Mouse (Mus musculus): ENCODE measurements around the gene Atraid. TPM values are rescaled to one million over a fixed set of nuclear protein-coding genes. Genes with fewer than 3 reads are reported as not detected.

Atraid gene
- polyA plus RNA-seq, 1 experiment from 2014 or later, result 50.3 TPM

GRCm38 (mm10) chr5:31054261-31055215 is 6.4 kb downstream of the Atraid start, which contains the start of gene Cad:
Gene Cad, plus strand, starts transcription at chr5:31054780.
- H3K4me1 ChIP-seq (replicated peaks), result peaks cover 35% of the 10 kb centered on the region
- ATAC-seq (ENCODE audit: low read depth), result peak; percentile 97
- H3K9ac ChIP-seq, result peak within 1 kb of the TSS; percentile 90
- no peaks in the 10 kb centered on the region for H3K27me3 ChIP-seq
- peaks cover 32% of the 10 kb centered on the region for H3K36me3 ChIP-seq
- 1% methylated on average over 64 of the region's 64 CpGs for WGBS (ENCODE audit: insufficient replicate concordance)
- peak; percentile 94 for DNase-seq
- H3K9me3 ChIP-seq (replicated peaks), result no peaks in the 10 kb centered on the region
- H3K4me2 ChIP-seq, result peak within 1 kb of the TSS; percentile 100
- H3K27ac ChIP-seq, result peak within 1 kb of the TSS; percentile 76
- H3K4me3 ChIP-seq (replicated peaks), result peak within 1 kb of the TSS; percentile 78

- DNase-seq (no peak), ATAC-seq (ENCODE audit: low read depth) (no peak; the same call in 1 of the 2 replicates)
- H3K27ac ChIP-seq, result peak overlapping the region; percentile 76
Measured at GRCm38 (mm10) chr5:31055216-31056140, 7.4 kb downstream of the Atraid start.

GRCm38 (mm10) chr5:31069810-31070209 is 21.7 kb downstream of the Atraid start:
- no peak overlapping the region for H3K4me3 ChIP-seq (replicated peaks)
- DNase-seq, result no peak
- no peaks in the 10 kb centered on the region for H3K27me3 ChIP-seq
- H3K27ac ChIP-seq, result no peak overlapping the region
- H3K4me1 ChIP-seq (replicated peaks), result no peaks in the 10 kb centered on the region
- no peak for ATAC-seq (ENCODE audit: low read depth)
- H3K36me3 ChIP-seq, result peaks cover 98% of the 10 kb centered on the region
- H3K9me3 ChIP-seq (replicated peaks), result no peaks in the 10 kb centered on the region
- 79% methylated on average over 3 of the region's 3 CpGs for WGBS (ENCODE audit: insufficient replicate concordance)
- no peak overlapping the region for H3K4me2 ChIP-seq
- H3K9ac ChIP-seq, result no peak overlapping the region

More at GRCm38 (mm10) chr5:31055216-31056140, 7.4 kb downstream of the Atraid start:
- Histone ChIP-seq H3K4me1 (replicated peaks) (peaks cover 29% of the 10 kb centered on the region), H3K4me3 (replicated peaks) (peak overlapping the region; percentile 78), H3K27me3 (no peaks in the 10 kb centered on the region), H3K4me2 (peak overlapping the region; percentile 100), H3K9me3 (replicated peaks) (no peaks in the 10 kb centered on the region), H3K9ac (peak overlapping the region; percentile 90), H3K36me3 (peaks cover 41% of the 10 kb centered on the region)
- WGBS (ENCODE audit: insufficient replicate concordance), result 15% methylated on average over 19 of the region's 19 CpGs

DNA sequence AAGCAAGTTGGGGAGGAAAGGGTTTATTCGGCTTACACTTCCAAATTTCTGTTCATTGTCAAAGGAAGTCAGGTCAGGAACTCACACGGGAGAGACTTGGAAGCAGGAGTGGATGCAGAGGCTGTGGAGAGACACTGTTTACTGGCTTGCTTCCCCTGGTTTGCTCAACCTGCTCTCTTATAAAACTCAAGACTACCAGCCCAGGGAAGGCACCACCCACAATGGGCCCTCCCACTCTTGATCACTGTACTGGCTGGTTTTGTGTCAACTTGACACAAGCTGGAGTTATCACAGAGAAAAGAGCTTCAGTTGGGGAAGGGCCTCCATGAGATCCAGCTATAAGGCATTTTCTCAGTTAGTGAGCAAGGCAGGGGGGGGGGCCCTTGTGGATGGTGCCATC is 22.9 kb downstream of the Atraid start:
- Histone ChIP-seq H3K27me3 (no peaks in the 10 kb centered on the region), H3K27ac (no peak overlapping the region), H3K4me1 (replicated peaks) (no peaks in the 10 kb centered on the region), H3K9ac (no peak overlapping the region), H3K9me3 (replicated peaks) (no peaks in the 10 kb centered on the region), H3K4me2 (no peak overlapping the region), H3K36me3 (peaks cover 100% of the 10 kb centered on the region), H3K4me3 (replicated peaks) (no peak overlapping the region)
- WGBS (ENCODE audit: insufficient replicate concordance), result 76% methylated on average over 2 of the region's 2 CpGs
- ATAC-seq (ENCODE audit: low read depth) (no peak), DNase-seq (no peak)

- H3K4me3 ChIP-seq (replicated peaks), result no peak overlapping the region
- no peaks in the 10 kb centered on the region for H3K27me3 ChIP-seq
- no peaks in the 10 kb centered on the region for H3K9me3 ChIP-seq (replicated peaks)
- no peak overlapping the region for H3K27ac ChIP-seq
- WGBS (ENCODE audit: insufficient replicate concordance), result 86% methylated on average over 11 of the region's 11 CpGs
- ATAC-seq (ENCODE audit: low read depth), result no peak
- H3K36me3 ChIP-seq, result peaks cover 100% of the 10 kb centered on the region
- no peak overlapping the region for H3K4me2 ChIP-seq
- H3K4me1 ChIP-seq (replicated peaks), result no peaks in the 10 kb centered on the region
- DNase-seq, result no peak
- no peak overlapping the region for H3K9ac ChIP-seq
Measured at GRCm38 (mm10) chr5:31071821-31072220, 23.7 kb downstream of the Atraid start.

- H3K4me3 ChIP-seq (replicated peaks), result no peak overlapping the region
- H3K27ac ChIP-seq, result no peak overlapping the region
- 85% methylated on average over 12 of the region's 12 CpGs for WGBS (ENCODE audit: insufficient replicate concordance)
- DNase-seq (no peak), ATAC-seq (ENCODE audit: low read depth) (no peak)
- H3K4me1 ChIP-seq (replicated peaks), result no peaks in the 10 kb centered on the region
- H3K9me3 ChIP-seq (replicated peaks), result no peaks in the 10 kb centered on the region
- no peak overlapping the region for H3K9ac ChIP-seq
- H3K27me3 ChIP-seq, result no peaks in the 10 kb centered on the region
- no peak overlapping the region for H3K4me2 ChIP-seq
- peaks cover 100% of the 10 kb centered on the region for H3K36me3 ChIP-seq
Measured at GRCm38 (mm10) chr5:31073176-31073575, 25.1 kb downstream of the Atraid start.

DNA sequence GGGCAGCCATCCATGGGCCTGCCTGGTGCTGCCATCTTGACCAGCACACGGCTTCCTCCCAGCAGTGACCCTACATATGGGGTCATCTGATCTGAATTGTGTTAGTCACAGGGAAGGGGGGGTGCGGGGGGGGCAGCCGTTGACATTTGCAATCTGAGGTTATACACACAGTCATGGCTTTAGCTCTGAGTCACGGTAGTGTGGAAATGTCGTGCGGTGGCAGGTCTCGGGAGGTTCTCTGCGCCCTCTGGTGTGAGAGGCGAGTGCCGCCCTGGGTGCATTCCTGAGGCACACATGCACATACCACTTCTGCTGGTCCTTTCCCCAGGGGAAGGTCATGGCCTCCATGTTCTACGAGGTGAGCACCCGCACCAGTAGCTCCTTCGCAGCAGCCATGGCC is 28.2 kb downstream of the Atraid start:
- H3K4me3 ChIP-seq (replicated peaks), result no peak overlapping the region
- no peak overlapping the region for H3K4me2 ChIP-seq
- DNase-seq (no peak), ATAC-seq (ENCODE audit: low read depth) (no peak)
- no peaks in the 10 kb centered on the region for H3K9me3 ChIP-seq (replicated peaks)
- H3K9ac ChIP-seq, result no peak overlapping the region
- WGBS (ENCODE audit: insufficient replicate concordance), result 81% methylated on average over 13 of the region's 13 CpGs
- no peaks in the 10 kb centered on the region for H3K4me1 ChIP-seq (replicated peaks)
- H3K27me3 ChIP-seq, result no peaks in the 10 kb centered on the region
- H3K36me3 ChIP-seq, result peaks cover 79% of the 10 kb centered on the region
- H3K27ac ChIP-seq, result no peak overlapping the region

DNA sequence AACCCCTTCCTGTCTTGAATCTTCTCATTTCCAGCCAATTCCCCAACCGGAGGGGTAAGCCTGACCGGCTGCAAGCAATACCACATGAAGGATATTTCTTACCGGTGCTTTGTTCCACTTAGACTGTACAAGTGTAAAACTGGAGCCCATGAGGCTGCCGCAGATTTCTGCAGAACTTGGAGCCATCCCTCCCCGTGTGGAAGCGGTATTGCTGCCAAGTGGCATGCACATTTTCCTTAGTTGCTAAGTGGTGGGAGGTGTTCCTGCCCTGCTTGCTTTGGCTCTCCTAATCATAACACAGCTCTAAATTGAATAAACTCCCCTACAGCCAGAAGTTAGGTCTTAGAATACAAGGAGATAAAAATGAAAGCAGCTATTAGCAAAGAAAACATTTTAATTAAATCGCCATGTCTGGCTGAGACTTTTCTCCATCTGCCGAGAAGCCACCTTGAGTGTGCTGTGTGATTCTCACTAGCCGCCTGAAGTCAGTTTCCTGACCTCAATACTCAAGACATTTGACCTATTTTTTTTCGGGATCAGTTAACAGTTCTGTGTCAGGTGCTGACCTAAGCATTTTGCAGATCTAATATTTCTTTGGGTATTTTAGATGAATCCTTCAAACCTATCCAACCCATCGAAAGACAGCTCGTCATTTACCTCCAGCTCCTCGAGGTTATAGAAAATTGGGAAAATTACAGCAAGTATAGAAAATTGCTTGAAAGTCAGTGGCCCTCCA is 32.1 kb downstream of the Atraid start:
- H3K4me1 ChIP-seq (replicated peaks), result peaks cover 12% of the 10 kb centered on the region
- no peaks in the 10 kb centered on the region for H3K9me3 ChIP-seq (replicated peaks)
- H3K27me3 ChIP-seq, result peaks cover 5% of the 10 kb centered on the region; the same call in 1 of the 2 replicates
- no peak overlapping the region for H3K9ac ChIP-seq
- no peak overlapping the region for H3K27ac ChIP-seq
- no peak overlapping the region for H3K4me2 ChIP-seq
- no peak for ATAC-seq (ENCODE audit: low read depth)
- DNase-seq, result no peak
- peaks cover 41% of the 10 kb centered on the region for H3K36me3 ChIP-seq
- H3K4me3 ChIP-seq (replicated peaks), result no peak overlapping the region
- 73% methylated on average over 13 of the region's 13 CpGs for WGBS (ENCODE audit: insufficient replicate concordance)

DNA sequence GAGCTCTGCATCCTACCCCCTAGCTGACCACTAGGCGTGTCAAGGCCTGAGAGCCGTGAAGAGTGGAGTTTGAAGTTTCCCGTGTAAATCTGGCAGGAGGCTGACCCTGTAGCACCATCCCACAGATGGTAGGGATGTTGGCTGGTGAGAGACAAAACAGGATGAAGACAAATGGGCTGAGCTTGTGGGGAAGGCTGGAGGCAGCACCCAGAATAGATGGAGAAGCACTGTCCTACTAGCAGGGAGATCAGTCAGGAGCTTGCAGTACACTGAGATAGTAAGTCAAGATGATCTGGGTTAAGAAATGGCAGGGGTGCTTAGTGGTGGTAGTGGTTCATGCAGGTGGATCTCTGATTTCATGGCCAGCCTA is 32.7 kb downstream of the Atraid start:
- Histone ChIP-seq H3K9ac (no peak overlapping the region), H3K27me3 (peaks cover 10% of the 10 kb centered on the region)
- WGBS (ENCODE audit: insufficient replicate concordance), result 56% methylated on average over 3 of the region's 3 CpGs

DNA sequence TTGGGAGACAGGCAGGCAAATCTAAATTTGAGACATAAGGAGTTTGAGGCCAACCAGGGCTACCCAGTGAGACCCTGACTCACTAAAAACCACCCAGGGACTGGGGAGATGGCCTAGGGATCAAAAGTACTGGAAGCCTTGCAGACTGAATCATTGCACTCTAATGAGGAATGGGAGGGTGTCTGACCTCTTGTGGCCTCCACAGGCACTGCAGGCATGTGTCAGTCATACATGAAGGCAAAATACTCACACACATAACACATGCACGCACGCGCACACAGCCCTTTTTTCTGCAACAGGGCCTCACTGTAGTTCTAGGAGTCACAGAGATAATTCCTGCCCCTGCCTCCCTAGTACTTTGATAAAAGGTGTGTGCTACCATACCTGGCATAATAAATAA is 33.3 kb downstream of the Atraid start:
- DNase-seq (no peak), ATAC-seq (ENCODE audit: low read depth) (no peak)
- Histone ChIP-seq H3K4me3 (replicated peaks) (no peak overlapping the region), H3K4me2 (no peak overlapping the region), H3K4me1 (replicated peaks) (peaks cover 12% of the 10 kb centered on the region), H3K9ac (no peak overlapping the region), H3K27ac (no peak overlapping the region), H3K36me3 (peaks cover 29% of the 10 kb centered on the region), H3K27me3 (peaks cover 15% of the 10 kb centered on the region), H3K9me3 (replicated peaks) (no peaks in the 10 kb centered on the region)
- 57% methylated on average over 3 of the region's 3 CpGs for WGBS (ENCODE audit: insufficient replicate concordance)

More for the DNA sequence above, 32.7 kb downstream of the Atraid start:
- Histone ChIP-seq H3K27ac (no peak overlapping the region), H3K4me1 (replicated peaks) (peaks cover 12% of the 10 kb centered on the region), H3K36me3 (peaks cover 35% of the 10 kb centered on the region), H3K4me3 (replicated peaks) (no peak overlapping the region), H3K4me2 (no peak overlapping the region), H3K9me3 (replicated peaks) (no peaks in the 10 kb centered on the region)
- DNase-seq (no peak), ATAC-seq (ENCODE audit: low read depth) (no peak)

Measured in liver, embryonic 13.5 days (tissue).